Mouse (Mus musculus) frontal cortex, adult 2 months (tissue): Measurements from ENCODE around the gene H60c. TPM values are rescaled to one million over a fixed set of nuclear protein-coding genes. Genes with fewer than 3 reads are reported as not detected.
"Not testable (repeated sequence)": the region's sequence is repeated elsewhere in the genome, so short reads cannot be mapped to it uniquely, and the experiment has no call there.

Experiments
- DNase-seq, 2 experiments: peaks; one replicate each; pipeline ENCODE4 v3.0.0; 2022; ENCODE audit warnings: low spot score in 1 of 2; ENCODE audit errors: extremely low spot score in 1 of 2
- polyA plus RNA-seq: library from polyadenylated mRNA; depleted of rRNA; stranded (reverse); fragments of >200 nt; gene quantifications from 2 replicates; pipeline ENCODE4 v1.2.3, GENCODE M21; 2012; rRNA removed

H60c gene
- polyA plus RNA-seq = not detected in 2 replicates

DNA sequence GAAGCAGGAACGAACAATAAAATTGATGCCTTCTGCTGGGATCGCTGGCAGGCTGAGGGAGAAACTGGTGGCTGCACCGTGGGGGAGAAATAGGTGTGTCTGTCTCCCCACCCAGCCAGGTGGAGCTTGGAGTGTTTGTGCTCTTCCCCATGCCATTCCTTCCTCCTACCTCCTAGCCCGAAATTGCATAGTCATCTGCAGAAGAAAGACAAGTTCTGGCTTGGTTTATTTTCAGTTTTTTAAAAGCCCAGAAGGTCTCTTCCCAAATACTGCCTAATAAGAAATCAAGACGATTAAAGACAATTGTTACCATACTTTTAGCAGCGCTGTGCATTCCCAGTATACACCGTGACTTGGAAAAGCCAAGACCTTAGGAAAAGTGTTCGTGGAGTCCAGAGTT, at the start of gene H60c:
H60c (minus strand) TSS at position 101 of the 400 bp plus-strand sequence.
- no peak for DNase-seq

DNA sequence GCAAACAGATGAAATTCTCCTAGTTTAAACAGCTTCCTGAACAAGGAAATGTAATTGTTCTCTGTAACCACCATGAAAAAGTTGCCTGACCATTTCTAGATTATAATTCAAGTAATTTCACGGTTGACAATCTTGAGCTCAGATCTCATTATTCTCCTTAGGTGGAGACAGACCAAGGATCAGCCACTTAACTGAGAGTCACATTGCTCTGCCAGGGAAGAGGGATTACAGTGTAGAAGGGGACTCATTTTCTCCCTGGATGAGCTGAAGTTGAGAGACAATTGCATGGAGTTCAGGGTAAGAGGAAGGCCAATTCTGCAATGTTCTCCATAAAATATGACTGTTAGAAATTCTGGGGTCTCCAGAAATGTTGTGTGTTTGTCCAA, 41.2 kb upstream of the H60c start:
- no peak for DNase-seq

DNA sequence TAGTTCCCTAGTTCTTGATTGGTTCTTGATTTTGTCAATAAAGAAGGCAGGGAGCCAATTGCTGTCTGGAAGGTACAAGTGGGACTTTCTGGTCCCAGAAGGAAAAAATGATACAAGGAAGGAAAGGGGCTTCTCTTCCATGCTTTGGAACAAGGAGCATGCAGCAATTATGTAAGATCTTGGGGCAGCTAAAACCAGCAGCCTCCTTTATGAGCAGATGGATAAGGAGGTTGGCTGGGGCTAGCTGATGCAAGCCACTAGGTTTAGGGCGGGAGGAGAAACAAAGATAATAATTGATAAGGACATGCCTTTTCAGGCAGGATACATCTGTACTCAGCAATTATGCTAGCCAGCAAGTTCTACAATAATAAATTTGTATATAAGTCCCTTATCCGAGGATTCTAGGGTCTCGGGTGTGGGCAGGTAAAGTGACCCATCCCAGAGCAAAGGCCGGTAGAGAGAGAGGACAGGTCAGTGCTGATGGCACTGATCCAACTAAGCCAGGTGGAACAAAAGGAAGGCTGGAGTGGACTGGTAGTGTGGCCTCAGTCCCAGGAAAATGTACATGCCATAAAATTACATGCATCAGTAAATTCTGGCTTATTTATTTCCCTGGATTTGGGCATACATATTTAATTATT, 40.7 kb upstream of the H60c start:
- no peak for DNase-seq

DNA sequence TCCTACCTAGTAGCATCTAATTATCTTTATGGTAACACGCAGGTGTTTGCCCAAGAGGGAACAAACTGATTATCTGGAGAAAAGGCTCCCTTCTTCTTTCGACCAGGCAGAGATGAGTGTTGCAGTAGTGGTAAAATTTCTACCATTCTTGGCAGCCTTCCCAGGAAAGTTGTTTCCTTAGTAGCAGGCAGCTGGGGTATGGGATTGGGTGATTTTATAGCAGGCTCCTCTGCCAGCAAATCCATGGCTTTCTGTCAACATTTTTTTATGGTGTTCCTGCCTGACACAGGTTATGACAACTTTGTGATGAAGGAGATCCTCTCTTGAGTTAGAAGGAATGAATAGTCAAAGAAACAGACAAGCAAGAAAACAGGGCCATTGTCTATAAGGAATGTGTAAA, 40.2 kb upstream of the H60c start:
- peak; percentile 8 to 80 for DNase-seq

DNA sequence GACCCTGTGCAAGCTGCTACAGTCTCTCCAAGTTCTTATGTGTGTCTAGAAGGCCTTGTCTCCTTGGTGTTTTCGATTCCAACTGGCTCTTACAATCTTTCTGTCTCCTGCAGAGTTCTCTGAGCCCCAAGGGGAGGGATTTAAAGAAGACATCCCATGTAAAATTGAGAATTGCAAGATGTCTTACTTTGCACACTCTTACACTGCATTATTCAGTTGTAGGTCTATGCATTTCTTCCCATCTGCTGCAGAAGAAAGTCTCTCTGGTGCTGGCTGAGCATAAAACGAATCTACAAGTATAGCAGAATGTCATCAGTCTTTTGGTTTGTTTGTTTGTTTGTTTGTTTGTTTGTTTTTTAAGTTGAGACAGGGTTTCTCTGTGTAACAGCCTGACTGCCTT, 26.4 kb upstream of the H60c start:
- DNase-seq = no peak

DNA sequence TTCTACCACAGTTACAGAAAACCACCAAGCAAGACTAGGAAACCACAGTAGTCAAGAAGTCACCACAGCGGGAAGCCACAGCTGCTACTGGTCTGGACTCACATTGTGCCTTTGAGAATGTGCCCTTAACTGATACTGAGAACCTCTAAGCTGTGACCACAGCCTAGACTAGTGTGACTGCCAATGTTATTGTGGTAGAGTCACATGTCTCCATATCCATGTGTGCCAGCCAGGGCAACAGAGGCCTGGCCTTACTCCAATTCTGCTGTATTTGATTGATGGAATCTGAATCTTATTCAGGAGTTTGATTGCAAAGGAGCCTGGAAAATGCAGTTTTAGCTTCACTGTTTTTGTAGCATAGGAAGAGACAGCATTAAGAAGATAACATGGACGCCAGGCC, 13.5 kb upstream of the H60c start:
- no peak for DNase-seq

DNA sequence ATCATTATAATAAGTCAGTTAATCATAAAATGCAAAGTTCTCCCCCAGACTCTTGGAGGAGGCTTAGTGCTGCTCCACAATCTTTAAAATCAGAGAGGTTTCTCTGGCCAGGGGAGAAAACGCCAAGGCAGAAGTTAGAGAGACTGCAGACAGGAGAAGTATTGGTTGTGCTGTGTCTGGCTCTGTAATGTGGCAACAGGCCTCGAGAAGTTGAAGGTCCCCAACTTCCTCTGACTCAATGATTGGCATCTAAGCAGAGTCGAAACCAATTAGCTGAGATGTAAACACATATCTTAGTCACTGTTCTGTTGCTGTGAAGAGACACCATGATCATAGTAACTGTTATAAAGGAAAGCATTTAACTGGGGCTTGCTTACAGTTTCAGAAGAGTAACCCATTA, 6.5 kb upstream of the H60c start:
- no peak for DNase-seq

DNA sequence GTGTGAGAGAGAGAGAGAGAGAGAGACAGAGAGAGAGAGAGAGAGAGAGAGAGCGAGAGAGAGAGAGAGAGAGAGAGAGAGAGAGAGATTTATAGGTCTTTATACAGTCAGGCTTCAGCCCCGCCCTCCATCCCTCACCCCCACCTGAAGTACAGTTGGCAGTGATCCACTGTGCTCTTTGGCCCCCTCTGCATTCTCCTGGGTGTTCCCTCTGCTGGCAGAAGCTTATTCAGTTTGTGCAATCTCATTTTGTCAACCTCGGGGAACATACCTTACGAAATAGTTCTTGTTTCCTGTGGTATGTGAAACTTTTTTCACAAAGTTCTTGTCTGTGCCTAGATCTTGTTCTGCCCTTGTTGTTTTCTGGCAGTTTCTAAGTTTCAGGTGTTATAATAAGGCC, 3.5 kb upstream of the H60c start:
- DNase-seq = no peak

DNA sequence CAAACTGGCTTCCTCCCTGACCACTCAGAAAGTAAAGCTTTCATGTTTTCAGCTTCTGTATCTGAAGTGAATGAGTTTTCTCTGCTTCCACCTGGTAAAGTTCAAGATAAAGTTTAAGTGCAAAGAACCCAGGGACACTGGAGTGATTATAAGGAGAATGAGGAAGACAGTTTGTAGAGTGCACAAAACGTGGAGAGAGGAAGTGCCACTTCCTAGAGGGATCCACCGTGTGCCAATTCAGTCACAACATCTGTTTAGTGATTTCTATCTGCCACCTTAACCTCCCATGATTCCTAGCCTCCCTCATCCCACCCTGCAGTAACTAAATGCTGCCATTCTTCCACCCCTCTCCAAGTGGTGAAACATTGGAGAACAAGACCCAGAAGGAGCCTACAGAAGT, 842 bp downstream of the H60c start:
- DNase-seq = no peak

DNA sequence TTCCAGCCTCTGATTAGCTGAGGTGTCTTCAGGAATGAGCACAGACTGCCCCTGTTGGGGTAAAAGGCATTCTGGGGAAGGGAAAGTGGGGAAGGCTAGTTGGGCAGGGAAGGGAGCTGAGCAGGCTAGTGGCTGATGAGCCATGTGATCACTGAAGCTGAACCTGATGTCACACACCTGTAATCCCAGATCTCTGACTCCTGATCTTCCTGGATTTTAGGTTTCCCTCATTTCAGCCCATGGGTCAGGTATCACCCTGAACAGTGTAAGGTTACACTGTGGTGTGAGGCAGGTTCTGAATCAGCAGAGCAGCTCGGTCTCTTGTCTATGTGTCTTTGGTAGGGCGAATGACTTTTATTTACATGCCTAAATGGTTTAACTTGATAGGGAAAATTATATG, 4.8 kb downstream of the H60c start:
- no peak for DNase-seq

DNA sequence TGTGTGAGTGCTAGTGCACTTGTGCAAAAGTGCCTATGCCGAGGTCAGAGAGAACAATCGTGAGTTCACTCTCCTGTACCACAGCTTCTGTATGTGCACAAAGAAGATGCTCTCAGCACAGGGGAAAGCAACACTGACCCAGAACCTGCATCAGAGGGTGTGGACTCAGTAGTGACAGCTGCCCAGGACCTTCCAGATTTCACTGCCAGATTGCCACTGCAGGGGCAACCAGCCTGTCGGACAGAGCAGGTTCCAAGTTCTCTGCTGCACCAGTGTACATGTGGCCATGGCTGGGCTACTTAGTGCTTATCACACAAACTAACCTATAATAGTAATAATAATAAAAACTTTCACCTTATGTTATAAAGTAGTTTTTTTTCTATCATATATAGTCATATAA, 10.2 kb downstream of the H60c start:
- DNase-seq = no peak

DNA sequence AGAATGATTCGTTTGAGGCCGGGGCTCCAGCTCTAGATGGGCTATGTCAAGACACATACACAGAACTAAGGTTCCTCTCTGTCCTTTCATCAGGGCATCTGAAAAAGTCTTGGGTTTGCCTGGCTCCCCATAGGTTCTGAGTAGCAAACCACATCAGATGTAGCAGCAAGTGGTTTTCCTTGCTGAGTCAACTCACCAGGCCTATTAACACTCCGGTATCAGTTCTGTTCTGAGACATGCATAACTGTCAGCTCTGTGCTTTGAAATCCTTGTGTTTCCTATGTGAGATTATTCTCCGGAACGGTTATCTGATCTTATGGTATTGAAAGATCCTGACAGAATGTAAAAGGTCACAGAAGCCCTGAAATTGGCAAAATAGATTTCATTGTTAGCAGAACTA, 29.1 kb downstream of the H60c start:
- not testable (repeated sequence) for DNase-seq

DNA sequence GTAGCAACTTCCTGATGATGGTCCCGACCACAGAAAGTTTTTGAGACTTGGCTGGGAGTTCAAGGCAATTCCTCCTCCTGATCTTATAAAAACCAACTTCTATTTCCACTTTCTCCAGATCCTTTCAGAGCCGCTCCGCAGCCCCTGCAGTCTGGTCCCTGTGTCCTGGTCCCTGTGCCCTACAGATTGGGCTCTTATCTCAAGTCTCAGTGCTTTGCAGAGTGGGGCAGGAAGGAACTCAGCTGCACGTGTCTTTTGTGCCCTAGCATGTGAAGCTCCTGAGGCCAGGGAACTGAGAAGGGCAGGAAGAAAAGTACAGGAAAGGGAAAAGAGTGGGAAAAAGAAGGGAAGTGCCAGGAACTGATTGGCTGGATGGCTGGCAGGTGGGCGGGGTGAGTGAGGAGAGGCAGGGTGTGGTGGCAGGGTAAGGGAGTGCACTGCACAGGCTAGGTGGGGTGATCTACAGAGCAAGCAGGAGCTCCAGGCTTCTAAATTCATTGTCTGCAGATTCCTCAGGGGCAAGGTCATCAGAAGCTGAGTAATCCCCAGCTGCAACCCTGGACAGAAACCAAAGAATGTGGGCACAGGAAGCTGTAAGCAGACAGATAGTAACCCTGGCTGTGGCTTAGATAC, 30.8 kb downstream of the H60c start:
- DNase-seq = no peak

DNA sequence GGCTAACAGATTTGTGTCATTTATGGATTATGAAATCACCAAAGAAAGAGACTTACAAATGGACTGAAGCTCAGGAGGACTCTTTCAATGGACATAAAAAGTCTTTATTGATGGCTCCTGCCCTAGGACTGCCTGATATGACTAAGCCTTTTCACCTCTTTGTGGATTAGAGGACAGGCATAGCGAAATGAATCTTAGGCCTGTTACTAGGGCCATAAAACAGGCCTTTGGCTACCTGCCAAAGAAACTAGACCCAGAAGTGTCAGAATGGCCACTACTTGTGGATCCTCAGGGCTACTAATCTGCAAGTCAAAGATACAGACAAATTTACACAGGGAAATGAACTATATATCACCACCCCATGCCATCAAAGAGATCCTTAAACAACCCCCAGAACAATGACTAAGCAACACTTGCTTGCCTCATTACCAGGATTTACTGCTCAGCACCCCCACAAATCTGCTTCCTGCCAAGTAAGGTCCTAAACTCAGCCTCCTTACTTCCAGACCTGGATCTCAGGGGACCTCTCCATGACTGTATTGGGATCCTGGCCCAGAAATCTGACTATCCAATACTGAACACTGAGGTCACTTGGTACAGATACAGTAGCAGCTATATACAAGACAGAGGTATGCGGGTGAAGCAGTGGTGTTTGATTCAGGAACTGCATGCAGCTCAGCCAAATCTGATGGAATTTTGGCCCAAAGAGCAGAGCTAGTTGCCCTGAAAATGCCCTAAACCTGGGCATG, 39.0 kb downstream of the H60c start:
- no peak for DNase-seq

Other genes starting within 250 kb of the H60c start
- gene Ppp1r14c, start 98.3 kb upstream of the H60c start, polyA plus RNA-seq = 15.7 and 16.5 TPM in 2 replicates